Comparison of ENCODE assay signal across 26 mouse cellular contexts in genomic region chr3:8746037-8746436, GRCm38 (mm10).
"Had no signal": no experiment of that assay in that cellular context is flagged by ENCODE, and none has a peak within 500 bp of the region (broad histone marks: within the 10 kb centered on the region; RNA-seq: fewer than 3 reads in every experiment).

No protein-coding gene starts in this region.

- DNase-seq: cerebellum, adult 8-10 months; cerebellum, adult 9-10 months; cerebellum, adult 9-11 months; cerebellum, postnatal 10 days; cerebellum, postnatal 14 days; cerebellum, postnatal 25 days; cerebellum, postnatal 36 days; embryo, embryonic 11 days; forebrain, postnatal 0 days; gastrocnemius, adult 2 months; gastrocnemius, postnatal 10 days; gastrocnemius, postnatal 14 days; gastrocnemius, postnatal 25 days; gastrocnemius, postnatal 36 days; heart, adult 11 months; heart, adult 18-20 months; heart, adult 2 months had no signal

- H3K9ac ChIP-seq: embryonic facial prominence, embryonic 12.5 days; embryonic facial prominence, embryonic 13.5 days; embryonic facial prominence, embryonic 15.5 days; forebrain, embryonic 12.5 days; forebrain, embryonic 13.5 days; forebrain, embryonic 15.5 days; forebrain, postnatal 0 days had no signal

- H3K9me3 ChIP-seq: embryonic facial prominence, embryonic 10.5 days; embryonic facial prominence, embryonic 12.5 days; embryonic facial prominence, embryonic 13.5 days; embryonic facial prominence, embryonic 15.5 days; forebrain, embryonic 10.5 days; forebrain, embryonic 12.5 days; forebrain, embryonic 13.5 days; forebrain, embryonic 15.5 days had no signal

- H3K4me3 ChIP-seq: embryonic facial prominence, embryonic 10.5 days; embryonic facial prominence, embryonic 12.5 days; embryonic facial prominence, embryonic 13.5 days; embryonic facial prominence, embryonic 15.5 days; erythroblast, embryonic 14.5 days; forebrain, embryonic 10.5 days; forebrain, embryonic 12.5 days; forebrain, embryonic 13.5 days; forebrain, embryonic 15.5 days; gastrocnemius, adult 2 months; heart, adult 2 months had no signal

- H3K4me1 ChIP-seq: embryonic facial prominence, embryonic 10.5 days; embryonic facial prominence, embryonic 12.5 days; embryonic facial prominence, embryonic 13.5 days; embryonic facial prominence, embryonic 15.5 days; forebrain, embryonic 10.5 days; forebrain, embryonic 12.5 days; forebrain, embryonic 13.5 days; forebrain, embryonic 15.5 days had no signal

- H3K27me3 ChIP-seq: embryonic facial prominence, embryonic 12.5 days; embryonic facial prominence, embryonic 13.5 days; embryonic facial prominence, embryonic 15.5 days; forebrain, embryonic 12.5 days; forebrain, embryonic 13.5 days; forebrain, embryonic 15.5 days had no signal

- H3K27ac ChIP-seq: embryonic facial prominence, embryonic 10.5 days; embryonic facial prominence, embryonic 12.5 days; embryonic facial prominence, embryonic 13.5 days; embryonic facial prominence, embryonic 15.5 days; forebrain, embryonic 10.5 days; forebrain, embryonic 12.5 days; forebrain, embryonic 13.5 days; forebrain, embryonic 15.5 days; gastrocnemius, adult 2 months; heart, adult 2 months had no signal

- H3K36me3 ChIP-seq: embryonic facial prominence, embryonic 10.5 days; embryonic facial prominence, embryonic 12.5 days; embryonic facial prominence, embryonic 13.5 days; embryonic facial prominence, embryonic 15.5 days; forebrain, embryonic 10.5 days; forebrain, embryonic 12.5 days; forebrain, embryonic 15.5 days had no signal
